15 mouse cellular contexts compared by ENCODE assay signal in genomic region chr19:16015191-16015968, GRCm38 (mm10). TPM values are rescaled to one million over a fixed set of nuclear protein-coding genes. Genes with fewer than 3 reads are reported as not detected.
DNase-seq lines count a peak whose midpoint lies in the region; ATAC-seq and TF ChIP-seq lines count a peak whose summit lies in the region.
"Had no signal": no experiment of that assay in that cellular context is flagged by ENCODE, and none has a peak within 500 bp of the region (broad histone marks: within the 10 kb centered on the region; RNA-seq: fewer than 3 reads in every experiment).

No protein-coding gene starts in this region.

- no peak overlapping the region for H3K4me3 ChIP-seq in heart, embryonic 12.5 days
- H3K4me3 ChIP-seq in midbrain, embryonic 11.5 days (ENCODE audit: low read depth, low read length), result no peak overlapping the region
- H3K4me3 ChIP-seq in midbrain, embryonic 14.5 days (replicated peaks; ENCODE audit: low read depth, low read length), result no peak overlapping the region
- no peak overlapping the region for H3K4me3 ChIP-seq in liver, postnatal 0 days (ENCODE audit: low read depth, low read length)
- no peak overlapping the region for H3K4me3 ChIP-seq in stomach, postnatal 0 days (ENCODE audit: low read depth, low read length)
- no peak overlapping the region for H3K4me3 ChIP-seq in forebrain, embryonic 13.5 days
- H3K4me3 ChIP-seq: erythroblast, embryonic 14.5 days; heart, embryonic 13.5 days; midbrain, embryonic 15.5 days had no signal

- 71% methylated on average over 10 of the region's 10 CpGs for WGBS in heart, embryonic 12.5 days
- WGBS in midbrain, embryonic 11.5 days, result 84% methylated on average over 10 of the region's 10 CpGs
- WGBS in midbrain, embryonic 14.5 days, result 83% methylated on average over 10 of the region's 10 CpGs
- 43% methylated on average over 10 of the region's 10 CpGs for WGBS in liver, postnatal 0 days (ENCODE audit: insufficient replicate concordance)
- 53% methylated on average over 10 of the region's 10 CpGs for WGBS in stomach, postnatal 0 days
- WGBS in forebrain, embryonic 13.5 days, result 80% methylated on average over 10 of the region's 10 CpGs

- no peaks in the 10 kb centered on the region for H3K4me1 ChIP-seq in heart, embryonic 12.5 days (replicated peaks)
- H3K4me1 ChIP-seq in midbrain, embryonic 11.5 days (ENCODE audit: control insufficient read depth, insufficient read depth, low read length), result no peaks in the 10 kb centered on the region
- no peaks in the 10 kb centered on the region for H3K4me1 ChIP-seq in midbrain, embryonic 14.5 days (ENCODE audit: control insufficient read depth, insufficient read depth, low read length)
- H3K4me1 ChIP-seq in liver, postnatal 0 days (ENCODE audit: insufficient read depth), result 0 out of 2 replicates have a peak, but pooled peaks cover 4% of the 10 kb centered on the region
- no peaks in the 10 kb centered on the region for H3K4me1 ChIP-seq in stomach, postnatal 0 days (replicated peaks; ENCODE audit: control insufficient read depth, insufficient read depth)
- peaks cover 2% of the 10 kb centered on the region for H3K4me1 ChIP-seq in forebrain, embryonic 13.5 days
- H3K4me1 ChIP-seq: heart, embryonic 13.5 days; midbrain, embryonic 15.5 days had no signal

- H3K4me2 ChIP-seq in heart, embryonic 12.5 days, result no peak overlapping the region
- no peak overlapping the region for H3K4me2 ChIP-seq in midbrain, embryonic 11.5 days
- no peak overlapping the region for H3K4me2 ChIP-seq in midbrain, embryonic 14.5 days (ENCODE audit: low read length)
- no peak overlapping the region for H3K4me2 ChIP-seq in liver, postnatal 0 days (ENCODE audit: low read depth, low read length)
- no peak overlapping the region for H3K4me2 ChIP-seq in stomach, postnatal 0 days (replicated peaks; ENCODE audit: low read depth)
- no peak overlapping the region for H3K4me2 ChIP-seq in forebrain, embryonic 13.5 days
- H3K4me2 ChIP-seq: heart, embryonic 13.5 days; midbrain, embryonic 15.5 days had no signal

- H3K9ac ChIP-seq in heart, embryonic 12.5 days, result no peak overlapping the region
- no peak overlapping the region for H3K9ac ChIP-seq in midbrain, embryonic 11.5 days (ENCODE audit: low read length)
- no peak overlapping the region for H3K9ac ChIP-seq in midbrain, embryonic 14.5 days (replicated peaks; ENCODE audit: low read length)
- no peak overlapping the region for H3K9ac ChIP-seq in liver, postnatal 0 days (replicated peaks)
- H3K9ac ChIP-seq in stomach, postnatal 0 days (ENCODE audit: low read length), result no peak overlapping the region
- no peak overlapping the region for H3K9ac ChIP-seq in forebrain, embryonic 13.5 days
- H3K9ac ChIP-seq: heart, embryonic 13.5 days; midbrain, embryonic 15.5 days had no signal

- H3K27ac ChIP-seq in heart, embryonic 12.5 days (ENCODE audit: poor library complexity, severe bottlenecking), result no peak overlapping the region
- H3K27ac ChIP-seq in midbrain, embryonic 11.5 days (ENCODE audit: low read depth, low read length), result no peak overlapping the region
- no peak overlapping the region for H3K27ac ChIP-seq in midbrain, embryonic 14.5 days (replicated peaks; ENCODE audit: low read depth, low read length)
- H3K27ac ChIP-seq in liver, postnatal 0 days (ENCODE audit: low read depth), result no peak overlapping the region
- peak overlapping the region; percentile 61 for H3K27ac ChIP-seq in stomach, postnatal 0 days (replicated peaks)
- H3K27ac ChIP-seq in forebrain, embryonic 13.5 days, result no peak overlapping the region
- H3K27ac ChIP-seq: heart, embryonic 13.5 days; midbrain, embryonic 15.5 days had no signal

- no peak for TF ChIP-seq CTCF in liver, postnatal 0 days (IDR thresholded peaks at IDR 0.05; ENCODE audit: low read depth)
- TF ChIP-seq CTCF in stomach, postnatal 0 days (IDR thresholded peaks at IDR 0.05; ENCODE audit: low read depth), result no peak

- peak; percentile 45 to 69 for DNase-seq in heart, adult 18-20 months
- peak; percentile 65 for DNase-seq in midbrain, embryonic 11.5 days (ENCODE audit: low spot score, missing footprints)
- no peak for DNase-seq in midbrain, embryonic 14.5 days
- DNase-seq in liver, postnatal 0 days, result peak; percentile 27
- no peak for DNase-seq in stomach, postnatal 0 days (ENCODE audit: low spot score)
- no peak for DNase-seq in left cerebral cortex, adult 18-20 months (ENCODE audit: low spot score in 2 of 2)
- DNase-seq: cerebellum, adult 8-10 months had no signal

- no peak for TF ChIP-seq EP300 in liver, postnatal 0 days (IDR thresholded peaks at IDR 0.05; ENCODE audit: low read depth)
- no peak for TF ChIP-seq EP300 in stomach, postnatal 0 days (optimal IDR thresholded peaks at IDR 0.05)

- H3K36me3 ChIP-seq in heart, embryonic 12.5 days, result no peaks in the 10 kb centered on the region
- H3K36me3 ChIP-seq in midbrain, embryonic 11.5 days (ENCODE audit: control insufficient read depth, insufficient read depth, low read length), result no peaks in the 10 kb centered on the region
- H3K36me3 ChIP-seq in midbrain, embryonic 14.5 days (ENCODE audit: control insufficient read depth, insufficient read depth, low read length), result no peaks in the 10 kb centered on the region
- no peaks in the 10 kb centered on the region for H3K36me3 ChIP-seq in liver, postnatal 0 days (replicated peaks; ENCODE audit: insufficient read depth, low read length)
- no peaks in the 10 kb centered on the region for H3K36me3 ChIP-seq in stomach, postnatal 0 days (ENCODE audit: control insufficient read depth, insufficient read depth, low read length)
- no peaks in the 10 kb centered on the region for H3K36me3 ChIP-seq in forebrain, embryonic 13.5 days (ENCODE audit: poor library complexity, severe bottlenecking)
- H3K36me3 ChIP-seq: heart, embryonic 13.5 days; midbrain, embryonic 15.5 days had no signal

- no peaks in the 10 kb centered on the region for H3K27me3 ChIP-seq in heart, embryonic 12.5 days (replicated peaks)
- H3K27me3 ChIP-seq in midbrain, embryonic 11.5 days (ENCODE audit: control insufficient read depth, insufficient read depth, low read length), result no peaks in the 10 kb centered on the region
- no peaks in the 10 kb centered on the region for H3K27me3 ChIP-seq in midbrain, embryonic 14.5 days (ENCODE audit: control insufficient read depth, insufficient read depth, low read length)
- H3K27me3 ChIP-seq in liver, postnatal 0 days (ENCODE audit: insufficient read depth, low read length), result no peaks in the 10 kb centered on the region
- no peaks in the 10 kb centered on the region for H3K27me3 ChIP-seq in stomach, postnatal 0 days (ENCODE audit: control insufficient read depth, insufficient read depth, low read length)
- no peaks in the 10 kb centered on the region for H3K27me3 ChIP-seq in forebrain, embryonic 13.5 days
- H3K27me3 ChIP-seq: heart, embryonic 13.5 days; midbrain, embryonic 15.5 days had no signal

- ATAC-seq in heart, embryonic 12.5 days (ENCODE audit: insufficient number of reproducible peaks, low FRiP score), result no peak
- no peak for ATAC-seq in midbrain, embryonic 11.5 days (ENCODE audit: low FRiP score)
- ATAC-seq in midbrain, embryonic 14.5 days (ENCODE audit: low FRiP score, low TSS enrichment), result no peak
- peak; percentile 58 for ATAC-seq in liver, postnatal 0 days
- no peak for ATAC-seq in stomach, postnatal 0 days (ENCODE audit: low FRiP score, low TSS enrichment)
- ATAC-seq in forebrain, embryonic 13.5 days, result no peak
- ATAC-seq: activated CD4-positive, CD25-positive, alpha-beta regulatory T cell, adult 4 months; CD4-positive, CD25-positive, alpha-beta regulatory T cell, adult 4 months; intestine, embryonic 16.5 days; midbrain, embryonic 15.5 days had no signal

- H3K9me3 ChIP-seq in heart, embryonic 12.5 days (replicated peaks), result 0 out of 2 replicates have a peak, but pooled peaks cover 4% of the 10 kb centered on the region
- H3K9me3 ChIP-seq in midbrain, embryonic 11.5 days (ENCODE audit: control insufficient read depth, low read length), result no peaks in the 10 kb centered on the region
- H3K9me3 ChIP-seq in midbrain, embryonic 14.5 days (ENCODE audit: control insufficient read depth, low read length), result no peaks in the 10 kb centered on the region
- H3K9me3 ChIP-seq in liver, postnatal 0 days (ENCODE audit: low read length), result 0 out of 2 replicates have a peak, but pooled peaks cover 3% of the 10 kb centered on the region
- H3K9me3 ChIP-seq in stomach, postnatal 0 days (ENCODE audit: control insufficient read depth, low read length), result no peaks in the 10 kb centered on the region
- no peaks in the 10 kb centered on the region for H3K9me3 ChIP-seq in forebrain, embryonic 13.5 days (replicated peaks)
- H3K9me3 ChIP-seq: heart, embryonic 13.5 days; midbrain, embryonic 15.5 days had no signal

RNA-seq across cellular contexts. Expression of gene Cep78, which starts 30.6 kb away (rescaled TPM):
- total RNA-seq in heart, adult 18-20 months (2021), result 1 to 10 TPM; 4.1 to 4.2 TPM
- polyA plus RNA-seq in heart, embryonic 12.5 days (2016; fragmentation: Nextera tagmentation; extraction: Ambion mirVana), result 16.1 and 16.7 TPM in 2 replicates
- polyA plus RNA-seq in midbrain, embryonic 11.5 days (2014; fragmentation: Nextera tagmentation; extraction: Ambion mirVana), result 49.6 and 50.9 TPM in 2 replicates
- polyA plus RNA-seq in midbrain, embryonic 14.5 days (2014; fragmentation: Nextera tagmentation; extraction: Ambion mirVana), result 27.6 and 38.0 TPM in 2 replicates
- 3.8 and 4.8 TPM in 2 replicates for polyA plus RNA-seq in liver, postnatal 0 days (2015; fragmentation: Nextera tagmentation; extraction: Ambion mirVana)
- 9.0 TPM in 2 replicates for polyA plus RNA-seq in stomach, postnatal 0 days (2015; fragmentation: Nextera tagmentation; extraction: Ambion mirVana)
- polyA plus RNA-seq in forebrain, embryonic 13.5 days (2015; fragmentation: Nextera tagmentation; extraction: Ambion mirVana), result 49.9 and 57.5 TPM in 2 replicates
- 1 to 10 TPM; 9.3 to 9.9 TPM for total RNA-seq in left cerebral cortex, adult 18-20 months (2021)

Comparison
In these comparisons a context has a peak if more than half of its experiments do, and no peak if none do; other contexts are left out.
1. DNase-seq: peak in heart, adult 18-20 months (2 of 2), midbrain, embryonic 11.5 days (single experiment) and liver, postnatal 0 days (single experiment); none in midbrain, embryonic 14.5 days (single experiment), stomach, postnatal 0 days (single experiment) and left cerebral cortex, adult 18-20 months (0 of 2).